Mouse (Mus musculus) liver, embryonic 14.5 days (tissue): ENCODE results near the gene Plekhm2. TPM values are rescaled to one million over a fixed set of nuclear protein-coding genes. Genes with fewer than 3 reads are reported as not detected.

Experiments used
- ATAC-seq: fragments of 200-750 bp; cut with Nextera tagmentation; 2 replicates; pipeline ENCODE4 v1.8.0; 2017; ENCODE audit warnings: moderate number of reproducible peaks, mild to moderate bottlenecking, moderate library complexity; ENCODE audit not compliant: insufficient read depth
- DNase-seq, 3 experiments: peaks; one replicate each; pipeline ENCODE4 v3.0.0-alpha.2; 2012 to 2013; ENCODE audit warnings: low read depth in 3 of 3, low spot score in 3 of 3
- H3K27ac ChIP-seq: fragments of 300-500 bp; sonication (generic); 2 replicates; pipeline ENCODE4 v1.5.1; 2014; ENCODE audit warnings: moderate library complexity, mild to moderate bottlenecking, control low read depth, inconsistent platforms
- H3K27me3 ChIP-seq: fragments of 300-500 bp; sonication (generic); 2 replicates; pipeline ENCODE4 v1.6.1; 2014; ENCODE audit warnings: mild to moderate bottlenecking, low read length, moderate library complexity; ENCODE audit not compliant: control insufficient read depth, insufficient read depth
- H3K36me3 ChIP-seq: fragments of 300-500 bp; sonication (generic); replicated peaks from 2 replicates; pipeline ENCODE4 v1.6.1; 2014; ENCODE audit warnings: low read depth; ENCODE audit not compliant: control insufficient read depth, insufficient read depth
- H3K4me1 ChIP-seq, 2 experiments: fragments of 200-500 bp in 1 of 2; fragments of 300-500 bp in 1 of 2; sonication (generic) in 1 of 2; replicated peaks; 2 replicates each; pipeline ENCODE4 v1.6.1; 2012 to 2014; ENCODE audit warnings: antibody characterized with exemption in 1 of 2, inconsistent platforms in 1 of 2, low read length in 1 of 2; ENCODE audit not compliant: control insufficient read depth in 2 of 2, insufficient read depth in 2 of 2
- H3K4me2 ChIP-seq: fragments of 300-500 bp; sonication (generic); 2 replicates; pipeline ENCODE4 v1.6.1; 2014; ENCODE audit warnings: low read depth, mild to moderate bottlenecking, control low read depth, moderate library complexity
- H3K4me3 ChIP-seq, 2 experiments: fragments of 200-500 bp in 1 of 2; fragments of 300-500 bp in 1 of 2; sonication (generic) in 1 of 2; 2 replicates each; pipeline ENCODE4 v1.5.1; 2012 to 2014; ENCODE audit warnings: low read depth in 2 of 2, low read length in 2 of 2, mild to moderate bottlenecking in 2 of 2, control low read depth in 1 of 2, inconsistent platforms in 1 of 2, moderate library complexity in 1 of 2; ENCODE audit not compliant: insufficient read depth in 1 of 2
- H3K9ac ChIP-seq: fragments of 300-500 bp; sonication (generic); replicated peaks from 2 replicates; pipeline ENCODE4 v1.6.1; 2014; ENCODE audit warnings: mild to moderate bottlenecking, control low read depth, moderate library complexity
- H3K9me3 ChIP-seq: fragments of 300-500 bp; sonication (generic); 2 replicates; pipeline ENCODE4 v1.6.1; 2016; ENCODE audit warnings: low read length, mixed read lengths; ENCODE audit not compliant: control insufficient read depth
- CTCF ChIP-seq: IDR thresholded peaks from 2 replicates; pipeline ENCODE4 v1.5.1; 2016; ENCODE audit warnings: antibody characterized with exemption, low read depth, control low read depth
- EP300 ChIP-seq: IDR thresholded peaks from 2 replicates; pipeline ENCODE4 v1.6.1; 2016; ENCODE audit warnings: antibody characterized with exemption, low read depth
- WGBS: fragments of 180-500 bp; shearing (Covaris S2); extraction: QIAGEN DNeasy Blood & Tissue Kit; methylation state at CpG from one replicate; pipeline ENCODE4 v1.1.7; 2014; ENCODE audit not compliant: insufficient replicate concordance; 5-methylcytosine and 5-hydroxymethylcytosine counted together
- polyA plus RNA-seq, 2 experiments: library from polyadenylated mRNA; depleted of rRNA in 1 of 2; stranded (reverse) in 1 of 2; unstranded in 1 of 2; fragments of >200 nt; fragmentation: Nextera tagmentation in 1 of 2; extraction: Ambion mirVana in 1 of 2; gene quantifications; 2 replicates each; pipeline versions ENCODE4 v1.2.1 to v1.2.3; 2012 to 2014

The Plekhm2 gene
- polyA plus RNA-seq, 2 experiments = 0.33 to 4.5 TPM

DNA sequence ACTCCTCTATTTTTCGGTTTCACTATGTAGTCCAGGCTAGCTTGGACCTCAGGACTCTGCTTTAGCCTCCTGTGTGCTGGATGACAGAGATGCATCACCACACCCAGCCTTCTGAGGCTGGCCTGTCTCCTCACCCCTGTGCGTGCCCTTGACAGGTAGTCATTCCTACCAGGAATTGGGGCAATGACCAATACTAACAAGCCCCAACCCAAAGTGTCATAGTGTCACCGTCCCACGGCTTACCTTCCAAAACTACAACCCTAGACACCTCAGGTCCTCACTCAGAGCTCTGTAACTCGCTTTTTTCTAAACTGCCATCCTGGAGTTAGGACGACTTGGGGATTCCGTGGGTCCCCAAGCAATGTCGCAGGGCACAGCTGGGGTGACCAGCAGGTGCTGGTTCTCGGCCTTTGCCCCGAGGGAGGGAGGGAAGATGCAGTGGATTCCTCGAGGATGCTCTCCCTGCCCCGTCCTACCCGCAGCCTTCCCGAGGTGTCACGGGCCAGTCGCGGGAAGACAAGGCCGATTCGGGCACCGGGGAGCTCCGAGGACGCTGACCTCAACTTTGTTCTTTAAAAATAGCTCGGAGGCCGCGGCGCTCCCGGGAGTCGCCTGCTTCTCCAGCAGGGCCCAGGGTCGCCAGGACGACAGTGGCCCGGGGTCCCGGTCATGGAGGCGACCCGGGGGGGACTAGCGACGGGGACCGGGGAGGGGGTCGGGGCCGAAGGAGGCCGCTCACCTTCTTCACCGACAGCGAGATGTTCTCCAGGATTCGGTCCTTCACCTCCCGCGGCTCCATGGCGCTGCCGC is 1.4 kb downstream of the Plekhm2 start:
- peak overlapping the region; percentile 58 to 74 for H3K4me3 ChIP-seq
- TF ChIP-seq EP300 = no peak
- TF ChIP-seq CTCF = 0 out of 2 replicates have a peak, but pooled peaks have one; percentile 9
- H3K27me3 ChIP-seq = no peaks in the 10 kb centered on the region
- H3K4me2 ChIP-seq = peak overlapping the region; percentile 99
- ATAC-seq = peak; percentile 27
- no peaks in the 10 kb centered on the region for H3K36me3 ChIP-seq
- H3K9ac ChIP-seq = peak overlapping the region; percentile 75
- no peak overlapping the region for H3K27ac ChIP-seq
- no peak for DNase-seq
- peaks cover 7 to 11% of the 10 kb centered on the region in 2 experiments for H3K4me1 ChIP-seq
- no peaks in the 10 kb centered on the region for H3K9me3 ChIP-seq
- WGBS = 4% methylated on average over 44 of the region's 47 CpGs

DNA sequence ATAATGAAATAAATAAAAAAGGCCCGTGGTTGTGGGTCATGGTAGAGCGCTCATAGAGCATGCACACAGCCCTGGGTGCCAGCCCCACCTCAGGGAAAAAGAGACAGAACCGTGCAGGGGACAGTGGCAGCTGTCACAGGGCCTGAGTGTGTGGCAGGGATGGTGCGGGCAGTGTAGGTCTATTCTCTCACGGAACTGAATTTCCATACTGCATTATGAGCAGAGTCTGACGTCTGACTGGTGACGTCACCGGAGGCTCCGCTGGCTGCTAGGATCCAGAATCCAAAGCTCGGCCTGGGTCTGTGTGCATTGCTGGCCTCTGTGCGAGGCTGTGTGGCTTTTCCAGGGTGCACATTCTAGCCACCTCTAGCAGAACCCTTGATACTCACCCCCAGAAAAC is 3.8 kb downstream of the Plekhm2 start:
- H3K4me3 ChIP-seq = no peak overlapping the region
- ATAC-seq (no peak), DNase-seq (no peak)
- WGBS = 85% methylated on average over 11 of the region's 11 CpGs
- peaks cover 7 to 20% of the 10 kb centered on the region in 2 experiments for H3K4me1 ChIP-seq
- no peaks in the 10 kb centered on the region for H3K9me3 ChIP-seq
- H3K4me2 ChIP-seq = no peak overlapping the region
- TF ChIP-seq CTCF = no peak
- TF ChIP-seq EP300 = no peak
- H3K27me3 ChIP-seq = no peaks in the 10 kb centered on the region
- H3K27ac ChIP-seq = no peak overlapping the region
- no peaks in the 10 kb centered on the region for H3K36me3 ChIP-seq
- no peak overlapping the region for H3K9ac ChIP-seq

GRCm38 (mm10) chr4:141659739-141660138 is 5.0 kb downstream of the Plekhm2 start:
- H3K9me3 ChIP-seq = no peaks in the 10 kb centered on the region
- H3K4me1 ChIP-seq = peaks cover 7 to 18% of the 10 kb centered on the region in 2 experiments

GRCm38 (mm10) chr4:141658846-141659484 is 5.7 kb downstream of the Plekhm2 start:
- Histone ChIP-seq H3K36me3 (no peaks in the 10 kb centered on the region), H3K27me3 (no peaks in the 10 kb centered on the region), H3K4me3 (no peak overlapping the region), H3K4me2 (no peak overlapping the region), H3K9me3 (no peaks in the 10 kb centered on the region), H3K9ac (no peak overlapping the region), H3K4me1 (peaks cover 7 to 14% of the 10 kb centered on the region in 2 experiments), H3K27ac (no peak overlapping the region)
- TF ChIP-seq EP300 = no peak
- WGBS = 80% methylated on average over 6 of the region's 6 CpGs
- ATAC-seq (no peak), DNase-seq (no peak)

More at GRCm38 (mm10) chr4:141659739-141660138, 5.0 kb downstream of the Plekhm2 start:
- Histone ChIP-seq H3K27me3 (no peaks in the 10 kb centered on the region), H3K36me3 (no peaks in the 10 kb centered on the region), H3K27ac (no peak overlapping the region), H3K4me2 (no peak overlapping the region), H3K4me3 (no peak overlapping the region), H3K9ac (no peak overlapping the region)
- DNase-seq (no peak), ATAC-seq (no peak)
- TF ChIP-seq CTCF = peak; percentile 58
- TF ChIP-seq EP300 = no peak
- WGBS = 73% methylated on average over 4 of the region's 4 CpGs

DNA sequence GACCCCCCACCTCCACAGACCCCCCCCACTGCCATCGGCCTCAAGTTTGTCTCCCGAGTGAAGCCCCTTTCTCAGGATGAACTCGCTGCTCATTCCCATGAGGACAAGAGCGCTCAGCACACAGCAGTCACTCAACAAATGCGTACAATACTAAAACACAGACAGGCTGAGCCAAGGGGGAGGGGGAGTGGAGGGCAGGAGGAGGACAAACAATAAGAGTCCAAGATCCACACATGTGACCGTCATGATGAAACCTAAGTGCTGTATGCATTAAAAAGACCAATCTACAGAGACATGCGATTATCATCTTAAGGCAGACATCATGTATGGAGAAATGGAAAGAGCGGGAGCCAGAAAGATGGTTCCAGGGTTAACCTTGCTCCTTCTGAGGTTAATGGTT is 7.8 kb downstream of the Plekhm2 start:
- Histone ChIP-seq H3K4me2 (no peak overlapping the region), H3K27me3 (no peaks in the 10 kb centered on the region), H3K27ac (no peak overlapping the region), H3K9ac (no peak overlapping the region), H3K4me1 (peaks cover 0 to 8% of the 10 kb centered on the region in 2 experiments; a peak in 2 of 4 replicates), H3K36me3 (no peaks in the 10 kb centered on the region), H3K9me3 (no peaks in the 10 kb centered on the region), H3K4me3 (no peak overlapping the region)
- ATAC-seq = peak; percentile 36; the same call in 1 of the 2 replicates
- no peak for DNase-seq
- TF ChIP-seq CTCF (no peak), EP300 (no peak)
- WGBS = 78% methylated on average over 8 of the region's 8 CpGs
